Mouse (Mus musculus): ENCODE data around the gene Dnajc7.

GRCm38 (mm10) chr11:100585148-100585547 is 34.8 kb downstream of the Dnajc7 start:
- no peak for TF ChIP-seq EP300 (optimal IDR thresholded peaks at IDR 0.05)
- no peak for TF ChIP-seq CTCF (IDR thresholded peaks at IDR 0.05; ENCODE audit: low read depth)

All from stomach, postnatal 0 days (tissue).